Comparison of ENCODE assay signal across 22 mouse cellular contexts in the genomic region with DNA sequence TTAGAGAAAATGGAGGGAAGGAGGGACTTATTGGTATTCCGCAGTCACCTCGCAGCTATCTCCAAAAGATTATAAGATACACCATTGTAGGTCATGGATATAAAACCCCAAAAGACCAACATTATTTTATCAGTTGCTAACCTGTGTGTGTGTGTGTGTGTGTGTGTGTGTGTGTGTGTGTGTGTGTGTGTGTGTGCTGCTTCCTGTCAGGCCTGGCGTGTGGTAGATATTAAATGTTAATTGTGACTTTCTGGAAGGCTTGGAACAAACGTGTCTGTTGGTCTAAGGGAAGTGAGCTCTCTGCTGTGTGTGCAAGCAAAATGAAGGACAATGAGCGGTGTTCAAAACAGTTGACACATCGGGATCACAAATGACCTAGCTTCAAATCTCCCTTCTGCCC. TPM values are rescaled to one million over a fixed set of nuclear protein-coding genes. Genes with fewer than 3 reads are reported as not detected.
A peak's percentile ranks its signal among the peaks of the same experiment; 100 is the strongest.
DNase-seq lines count a peak whose midpoint lies in the region; ATAC-seq and TF ChIP-seq lines count a peak whose summit lies in the region.
"Had no signal": no experiment of that assay in that cellular context is flagged by ENCODE, and none has a peak within 500 bp of the region (broad histone marks: within the 10 kb centered on the region; RNA-seq: fewer than 3 reads in every experiment).

No protein-coding gene starts in this region.

- no peak overlapping the region for H3K4me3 ChIP-seq in MEL (ENCODE audit: control insufficient read depth in 1 of 2, insufficient read depth in 1 of 2, low read depth in 2 of 2, low read length in 2 of 2)
- H3K4me3 ChIP-seq: embryonic facial prominence, embryonic 10.5 days; embryonic facial prominence, embryonic 12.5 days; forebrain, embryonic 13.5 days; forebrain, embryonic 15.5 days had no signal

- H3K36me3 ChIP-seq in MEL (ENCODE audit: control insufficient read depth in 1 of 2, insufficient read depth in 2 of 2, low read length in 2 of 2): peaks cover 0 to 15% of the 10 kb centered on the region in 2 experiments; a peak in 2 of 4 replicates
- H3K36me3 ChIP-seq: embryonic facial prominence, embryonic 10.5 days; embryonic facial prominence, embryonic 12.5 days; forebrain, embryonic 15.5 days; G1E had no signal

- peak in 1 of 2 experiments; percentile 50; a peak in 2 of 4 replicates for TF ChIP-seq EP300 in MEL (IDR thresholded peaks at IDR 0.05; ENCODE audit: low read depth in 1 of 2, low read length in 2 of 2)

- H3K4me1 ChIP-seq in MEL (ENCODE audit: control insufficient read depth in 1 of 2, insufficient read depth in 2 of 2, low read length in 2 of 2): peaks cover 14 to 16% of the 10 kb centered on the region in 2 experiments
- H3K4me1 ChIP-seq: embryonic facial prominence, embryonic 12.5 days; forebrain, embryonic 13.5 days; forebrain, embryonic 15.5 days had no signal

- no peak for TF ChIP-seq RAD21 in MEL (IDR thresholded peaks at IDR 0.05; ENCODE audit: low read depth, low read length)

- ATAC-seq in CD4-positive, CD25-positive, alpha-beta regulatory T cell, adult 4 months: peak; percentile 53
- peak; percentile 36 for ATAC-seq in megakaryocyte progenitor cell, adult 5-6 weeks (replicated peaks; ENCODE audit: poor library complexity)
- no peak for ATAC-seq in megakaryocyte-erythroid progenitor cell, adult 5-6 weeks (replicated peaks; ENCODE audit: low FRiP score, low TSS enrichment, poor library complexity, severe bottlenecking)
- ATAC-seq: forebrain, embryonic 13.5 days; forebrain, embryonic 15.5 days; forebrain, postnatal 0 days had no signal

- TF ChIP-seq POLR2A in MEL (IDR thresholded peaks at IDR 0.05; ENCODE audit: control insufficient read depth in 1 of 2, insufficient read depth in 1 of 2, low read depth in 1 of 2, low read length in 2 of 2, poor library complexity in 1 of 2): no peak

- no peaks in the 10 kb centered on the region for H3K9me3 ChIP-seq in MEL (replicated peaks; ENCODE audit: insufficient read depth, low read length)
- H3K9me3 ChIP-seq: embryonic facial prominence, embryonic 10.5 days; embryonic facial prominence, embryonic 12.5 days; forebrain, embryonic 13.5 days; forebrain, embryonic 15.5 days; G1E had no signal

- DNase-seq in CD4-positive, CD25-positive, alpha-beta regulatory T cell, adult 2 months (ENCODE audit: low read depth, low spot score): peak; percentile 29
- peak; percentile 45 for DNase-seq in MEL (ENCODE audit: low read depth, low spot score)
- DNase-seq in adrenal gland, postnatal 25 days: no peak
- no peak for DNase-seq in kidney, adult 9 months
- DNase-seq: adrenal gland, adult 2 months; adrenal gland, postnatal 10 days; adrenal gland, postnatal 36 days; cerebellum, adult 11-12 months; cerebellum, adult 2 months; cerebellum, adult 9-10 months; cerebellum, postnatal 10 days; cerebellum, postnatal 25 days; forebrain, postnatal 0 days had no signal

- no peak for TF ChIP-seq CTCF in MEL (IDR thresholded peaks at IDR 0.05 in 2 of 3, conservative IDR thresholded peaks at IDR 0.05 in 1 of 3; ENCODE audit: control insufficient read depth in 1 of 3, insufficient read depth in 1 of 3, low read depth in 2 of 3, low read length in 3 of 3, poor library complexity in 1 of 3, severe bottlenecking in 1 of 3)

- no peaks in the 10 kb centered on the region for H3K27me3 ChIP-seq in MEL (ENCODE audit: control insufficient read depth in 1 of 2, insufficient read depth in 2 of 2, low read length in 2 of 2)
- H3K27me3 ChIP-seq: embryonic facial prominence, embryonic 12.5 days; forebrain, embryonic 13.5 days; forebrain, embryonic 15.5 days had no signal

- peak overlapping the region; percentile 6; the same call in 1 of the 2 replicates for H3K9ac ChIP-seq in MEL (ENCODE audit: control insufficient read depth, low read depth, low read length, poor library complexity, severe bottlenecking)
- H3K9ac ChIP-seq: embryonic facial prominence, embryonic 12.5 days; forebrain, embryonic 13.5 days; forebrain, embryonic 15.5 days; forebrain, postnatal 0 days had no signal

- H3K79me2 ChIP-seq in MEL (ENCODE audit: control insufficient read depth, insufficient read depth, low read length, poor library complexity): no peaks in the 10 kb centered on the region

- H3K27ac ChIP-seq in MEL (ENCODE audit: control insufficient read depth, low read depth, low read length): peak overlapping the region; percentile 32
- H3K27ac ChIP-seq: embryonic facial prominence, embryonic 10.5 days; embryonic facial prominence, embryonic 12.5 days; forebrain, embryonic 13.5 days; forebrain, embryonic 15.5 days had no signal

TF ChIP-seq in MEL, 35 proteins besides CTCF, POLR2A, EP300 and RAD21:
- TF ChIP-seq GABPA (IDR thresholded peaks at IDR 0.05; ENCODE audit: low read depth, low read length) (no peak), USF2 (IDR thresholded peaks at IDR 0.05; ENCODE audit: borderline replicate concordance in 1 of 2, insufficient read depth in 1 of 2, low read depth in 1 of 2, low read length in 2 of 2) (no peak), ZKSCAN1 (IDR thresholded peaks at IDR 0.05; ENCODE audit: low read depth, low read length) (no peak), CHD1 (IDR thresholded peaks at IDR 0.05; ENCODE audit: low read depth, low read length) (no peak), TBP (IDR thresholded peaks at IDR 0.05; ENCODE audit: low read depth, low read length) (no peak), KAT2A (conservative IDR thresholded peaks at IDR 0.05; ENCODE audit: low read depth, low read length) (no peak), RCOR1 (IDR thresholded peaks at IDR 0.05; ENCODE audit: low read depth, low read length) (peak; percentile 34; the same call in 1 of the 2 replicates), CHD2 (IDR thresholded peaks at IDR 0.05; ENCODE audit: low read length) (no peak), JUND (IDR thresholded peaks at IDR 0.05; ENCODE audit: low read depth, low read length) (no peak), MXI1 (IDR thresholded peaks at IDR 0.05; ENCODE audit: low read depth, low read length) (no peak), POLR2AphosphoS5 (IDR thresholded peaks at IDR 0.05; ENCODE audit: borderline replicate concordance, low read depth, low read length) (no peak), E2F4 (IDR thresholded peaks at IDR 0.05; ENCODE audit: borderline replicate concordance, low read depth, low read length) (no peak), ELF1 (IDR thresholded peaks at IDR 0.05; ENCODE audit: low read depth, low read length) (no peak), POLR2AphosphoS2 (IDR thresholded peaks at IDR 0.05; ENCODE audit: low read length) (no peak), MAZ (IDR thresholded peaks at IDR 0.05; ENCODE audit: low read depth, low read length) (no peak), SMC3 (IDR thresholded peaks at IDR 0.05; ENCODE audit: low read depth, low read length) (no peak), BHLHE40 (IDR thresholded peaks at IDR 0.05; ENCODE audit: borderline replicate concordance, low read depth, low read length) (no peak), SIN3A (IDR thresholded peaks at IDR 0.05; ENCODE audit: low read length) (0 out of 2 replicates have a peak, but pooled peaks have one; percentile 5), GATA1 (IDR thresholded peaks at IDR 0.05; ENCODE audit: low read depth, low read length) (no peak), HCFC1 (IDR thresholded peaks at IDR 0.05; ENCODE audit: low read depth, low read length) (no peak), ZNF384 (IDR thresholded peaks at IDR 0.05; ENCODE audit: low read depth, low read length) (no peak), ZC3H11A (IDR thresholded peaks at IDR 0.05; ENCODE audit: low read depth, low read length) (no peak), NELFE (IDR thresholded peaks at IDR 0.05; ENCODE audit: low read depth, low read length) (no peak), TCF12 (IDR thresholded peaks at IDR 0.05; ENCODE audit: low read depth, low read length) (peak; percentile 45; the same call in 1 of the 2 replicates), MYC (IDR thresholded peaks at IDR 0.05; ENCODE audit: low read depth, low read length) (no peak), ETS1 (IDR thresholded peaks at IDR 0.05; ENCODE audit: low read depth, low read length) (peak; percentile 54; the same call in 1 of the 2 replicates), MAX (IDR thresholded peaks at IDR 0.05; ENCODE audit: low read length) (no peak), TAL1 (IDR thresholded peaks at IDR 0.05; ENCODE audit: low read length) (no peak), MYB (IDR thresholded peaks at IDR 0.05; ENCODE audit: low read depth, low read length) (no peak), MEF2A (IDR thresholded peaks at IDR 0.05; ENCODE audit: extremely low read depth, insufficient replicate concordance, low read depth, low read length, poor library complexity, severe bottlenecking) (no peak), ZMIZ1 (IDR thresholded peaks at IDR 0.05; ENCODE audit: low read depth, low read length) (no peak)

RNA-seq across cellular contexts. Expression of gene St6galnac3, which starts 19.5 kb away (rescaled TPM):
- polyA plus RNA-seq in CD4-positive, CD25-positive, alpha-beta regulatory T cell, adult 4 months (2017; shearing (Covaris generic)): 10 to 100 TPM; 44.8 to 46.3 TPM
- total RNA-seq in MEL (2012; rRNA removed): 7.8 and 10.0 TPM in 2 replicates
- polyA plus RNA-seq in MEL (2012; ENCODE audit: insufficient read depth in 1 of 2, insufficient read length in 2 of 2, low read depth in 1 of 2, low replicate concordance in 2 of 2, missing spikeins in 1 of 2): 10 to 100 TPM in 1 of 2 experiments, not detected in 1; 11.4 TPM
- total RNA-seq in megakaryocyte progenitor cell, adult 5-6 weeks (2015): 1.1 and 4.0 TPM in 2 replicates
- total RNA-seq in megakaryocyte progenitor cell, adult 5-6 weeks (2017): 1.2 and 1.6 TPM in 2 replicates
- 6.5 and 10.4 TPM in 2 replicates for total RNA-seq in adrenal gland, postnatal 25 days (2021)
- total RNA-seq in megakaryocyte-erythroid progenitor cell, adult 5-6 weeks (2014; fragmentation: Nextera tagmentation): 19.6 and 26.5 TPM in 2 replicates
- total RNA-seq in megakaryocyte-erythroid progenitor cell, adult 5-6 weeks (2017): 4.0 and 17.2 TPM in 2 replicates
- polyA plus RNA-seq: C2C12 had no signal

Comparison
In these comparisons a context has a peak if more than half of its experiments do, and no peak if none do; other contexts are left out.
1. DNase-seq: peak in CD4-positive, CD25-positive, alpha-beta regulatory T cell, adult 2 months (single experiment) and MEL (single experiment); none in adrenal gland, postnatal 25 days (single experiment) and kidney, adult 9 months (single experiment).